Mouse (Mus musculus): Measurements from ENCODE around the gene Gm20388.

Gene Gm20388

GRCm38 (mm10) chr8:122259351-122259750 is 2348.7 kb downstream of the Gm20388 start:
- DNase-seq (ENCODE audit: low spot score in 2 of 2) = peak; percentile 49 to 64

DNA sequence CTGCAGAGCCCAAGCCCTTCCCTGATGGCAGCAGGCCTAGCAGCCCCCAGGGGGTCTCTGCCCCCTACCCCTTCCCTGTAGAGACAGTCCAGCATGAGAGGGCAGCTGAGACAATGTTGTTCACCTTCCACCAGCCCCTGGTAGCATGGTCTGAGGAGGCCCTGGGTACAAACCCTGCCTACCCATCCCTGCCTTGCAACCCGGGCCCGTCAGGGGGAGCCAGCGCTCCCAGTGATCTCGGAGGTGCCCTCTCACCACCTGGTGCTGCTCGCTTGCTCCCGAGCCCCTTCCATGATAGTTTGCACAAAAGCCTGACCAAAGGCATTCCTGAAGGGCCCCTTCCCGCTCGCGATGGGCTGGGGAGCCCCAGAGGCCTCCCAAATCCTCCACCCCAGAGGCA is 2350.1 kb downstream of the Gm20388 start:
- no peak for DNase-seq (ENCODE audit: low spot score in 2 of 2)

- no peak for DNase-seq (ENCODE audit: low spot score in 2 of 2)
These were observed 2352.2 kb downstream of the Gm20388 start for GRCm38 (mm10) chr8:122262835-122263234.

- DNase-seq (ENCODE audit: low spot score in 2 of 2) = no peak
These were observed 2353.6 kb downstream of the Gm20388 start for GRCm38 (mm10) chr8:122264243-122264642.

DNA sequence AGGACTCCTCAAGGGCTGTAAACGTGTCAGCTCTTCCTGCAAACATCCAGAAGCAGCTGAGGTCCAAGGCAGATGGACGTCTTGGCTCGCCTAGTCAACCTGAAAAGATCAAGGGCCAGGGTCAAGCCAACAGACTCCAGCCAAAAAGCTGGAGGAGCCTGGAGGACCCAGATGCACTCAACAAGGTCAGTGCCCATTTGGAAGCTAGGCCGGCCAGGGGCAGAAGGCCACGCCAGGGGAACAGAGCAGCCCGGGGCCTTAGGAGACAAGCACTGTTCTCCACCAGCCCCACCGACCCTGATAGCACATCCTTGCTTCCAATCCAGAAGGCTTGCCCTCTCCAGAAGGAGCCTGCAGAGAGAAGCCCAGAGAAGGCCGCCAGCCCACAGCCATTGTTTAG is 2354.9 kb downstream of the Gm20388 start:
- DNase-seq (ENCODE audit: low spot score in 2 of 2) = no peak

DNA sequence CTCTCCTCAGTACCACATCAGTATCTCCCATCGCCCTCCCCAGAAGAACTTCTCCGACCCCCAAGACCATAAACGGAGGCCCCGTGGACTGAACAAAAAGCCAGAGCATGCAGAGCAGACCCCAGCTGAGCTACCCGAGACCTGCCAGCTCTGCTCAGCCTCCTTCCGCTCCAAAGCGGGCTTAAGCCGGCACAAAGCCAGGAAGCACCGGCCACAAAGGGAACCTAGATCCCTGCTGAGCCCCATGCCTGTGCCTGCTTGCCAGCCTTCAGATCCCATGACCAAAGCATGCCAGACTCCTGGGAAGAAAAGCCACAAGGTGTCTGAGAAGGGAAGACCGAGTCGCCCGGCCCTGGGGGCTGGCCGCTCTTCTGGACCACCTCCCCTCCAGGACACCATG is 2356.2 kb downstream of the Gm20388 start:
- no peak for DNase-seq (ENCODE audit: low spot score in 2 of 2)

- DNase-seq (ENCODE audit: low spot score in 2 of 2) = no peak
These were observed 2358.2 kb downstream of the Gm20388 start for GRCm38 (mm10) chr8:122268861-122269260.

DNA sequence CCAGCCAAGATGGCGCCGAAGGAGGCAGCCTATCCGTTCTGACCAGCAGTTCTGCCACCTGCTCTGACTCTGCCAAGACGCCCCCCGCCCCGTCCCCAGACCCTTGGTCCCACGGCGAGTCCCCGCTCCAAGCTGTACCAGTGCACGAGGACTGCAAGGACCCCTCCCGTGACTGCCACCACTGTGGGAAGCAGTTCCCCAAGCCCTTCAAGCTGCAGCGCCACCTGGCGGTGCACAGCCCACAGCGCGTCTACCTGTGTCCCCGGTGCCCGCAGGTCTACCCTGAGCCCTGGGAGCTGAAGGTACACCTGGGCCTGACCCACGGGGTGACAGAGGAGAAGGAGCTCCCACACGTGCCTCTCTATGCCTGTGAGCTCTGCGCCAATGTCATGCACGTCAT is 2358.8 kb downstream of the Gm20388 start:
- peak; percentile 64 to 78 for DNase-seq (ENCODE audit: low spot score in 2 of 2)

- no peak for DNase-seq (ENCODE audit: low spot score in 2 of 2)
These were observed 2359.9 kb downstream of the Gm20388 start for GRCm38 (mm10) chr8:122270555-122270954.

DNA sequence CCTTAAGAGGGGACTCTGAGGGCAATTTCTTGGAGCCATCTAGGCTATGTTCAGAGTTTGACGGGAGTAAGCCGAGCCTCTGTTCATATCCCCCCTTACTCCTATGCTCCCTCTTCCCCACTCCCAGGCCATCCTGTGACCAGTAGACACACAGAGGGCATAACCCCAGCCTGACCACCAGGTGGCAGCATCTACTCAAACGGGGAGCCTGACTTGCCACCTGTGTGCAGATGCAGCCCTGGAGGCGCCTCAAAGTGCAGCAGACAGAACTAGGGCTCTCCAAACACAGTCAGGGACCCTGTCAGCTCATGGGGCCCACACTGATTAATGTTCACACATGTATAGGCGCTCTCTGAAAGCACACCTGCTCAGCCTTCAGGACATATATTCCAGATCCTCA is 2362.5 kb downstream of the Gm20388 start:
- DNase-seq (ENCODE audit: low spot score in 2 of 2) = peak; percentile 76 to 86

GRCm38 (mm10) chr8:122273826-122274225 is 2363.2 kb downstream of the Gm20388 start:
- no peak for DNase-seq (ENCODE audit: low spot score in 2 of 2)

- DNase-seq (ENCODE audit: low spot score in 2 of 2) = no peak
These were observed 2364.2 kb downstream of the Gm20388 start for GRCm38 (mm10) chr8:122274651-122275391.

DNA sequence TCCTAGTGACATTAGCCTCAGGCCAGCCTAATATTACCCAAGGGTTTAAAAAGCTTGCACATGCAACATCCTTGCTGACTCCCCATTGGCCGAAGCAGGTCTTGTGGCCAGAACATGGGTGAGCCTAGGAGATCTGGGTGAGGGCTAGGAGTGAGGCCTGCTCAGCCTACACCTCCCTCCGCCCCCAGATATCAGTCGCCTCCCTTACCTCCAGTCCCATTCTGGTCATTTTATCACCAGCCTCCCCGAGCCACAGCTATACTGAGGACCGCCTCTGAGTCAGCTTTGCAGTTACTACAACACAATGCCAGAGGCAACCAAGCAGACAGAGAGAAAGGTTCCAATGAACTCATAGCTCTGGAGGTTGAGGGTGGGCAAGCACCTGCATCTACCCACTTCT is 2365.7 kb downstream of the Gm20388 start:
- no peak for DNase-seq (ENCODE audit: low spot score in 2 of 2)

- DNase-seq (ENCODE audit: low spot score in 2 of 2) = no peak
These were observed 2366.8 kb downstream of the Gm20388 start for GRCm38 (mm10) chr8:122277204-122277995.

DNA sequence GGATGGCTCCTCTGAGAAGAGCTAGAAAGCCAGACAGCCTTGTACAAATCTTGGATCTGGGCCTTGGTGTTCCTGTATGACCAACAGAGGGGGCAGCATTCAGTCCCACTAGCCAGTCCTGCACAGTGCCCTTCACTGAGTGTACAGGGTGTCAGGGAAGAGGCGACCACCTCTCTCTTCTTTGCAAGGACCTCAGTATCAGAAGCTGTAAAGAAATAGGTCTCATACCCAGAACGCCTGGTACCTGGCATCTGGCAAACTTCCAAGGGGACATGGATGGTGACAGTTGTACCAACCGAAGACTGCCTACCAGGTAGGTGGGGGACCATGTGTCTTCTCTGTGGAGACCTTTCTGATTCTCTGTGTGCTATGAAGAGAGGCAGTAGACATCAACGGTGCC is 2369.5 kb downstream of the Gm20388 start:
- no peak for DNase-seq (ENCODE audit: low spot score in 2 of 2)

GRCm38 (mm10) chr8:122280588-122281316 is 2370.1 kb downstream of the Gm20388 start:
- no peak for DNase-seq (ENCODE audit: low spot score in 2 of 2)

GRCm38 (mm10) chr8:122281317-122282034 is 2370.8 kb downstream of the Gm20388 start:
- peak; percentile 100 for DNase-seq (ENCODE audit: low spot score in 2 of 2)

DNA sequence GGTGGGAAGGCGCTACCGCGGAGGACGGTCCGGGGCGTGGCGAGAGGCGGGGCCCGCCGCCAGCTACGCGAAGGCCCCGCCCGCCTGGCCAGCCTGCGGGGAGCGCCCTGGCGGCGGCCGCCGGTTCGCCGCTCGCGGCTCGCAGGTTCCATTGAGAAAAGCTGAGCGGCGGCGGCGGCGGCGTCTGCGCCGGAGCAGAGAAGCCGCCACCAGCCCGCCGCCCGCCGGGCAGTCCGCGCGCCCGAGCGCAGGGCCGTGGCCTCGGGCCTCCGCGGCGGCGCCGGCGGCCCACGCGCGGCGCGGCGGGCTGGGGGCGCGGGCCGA is 2371.4 kb downstream of the Gm20388 start, which contains the start of gene Zfpm1:
Gene Zfpm1 (plus strand): TSS at position 107 of the 324 bp plus-strand sequence.
- DNase-seq (ENCODE audit: low spot score in 2 of 2) = no peak

DNA sequence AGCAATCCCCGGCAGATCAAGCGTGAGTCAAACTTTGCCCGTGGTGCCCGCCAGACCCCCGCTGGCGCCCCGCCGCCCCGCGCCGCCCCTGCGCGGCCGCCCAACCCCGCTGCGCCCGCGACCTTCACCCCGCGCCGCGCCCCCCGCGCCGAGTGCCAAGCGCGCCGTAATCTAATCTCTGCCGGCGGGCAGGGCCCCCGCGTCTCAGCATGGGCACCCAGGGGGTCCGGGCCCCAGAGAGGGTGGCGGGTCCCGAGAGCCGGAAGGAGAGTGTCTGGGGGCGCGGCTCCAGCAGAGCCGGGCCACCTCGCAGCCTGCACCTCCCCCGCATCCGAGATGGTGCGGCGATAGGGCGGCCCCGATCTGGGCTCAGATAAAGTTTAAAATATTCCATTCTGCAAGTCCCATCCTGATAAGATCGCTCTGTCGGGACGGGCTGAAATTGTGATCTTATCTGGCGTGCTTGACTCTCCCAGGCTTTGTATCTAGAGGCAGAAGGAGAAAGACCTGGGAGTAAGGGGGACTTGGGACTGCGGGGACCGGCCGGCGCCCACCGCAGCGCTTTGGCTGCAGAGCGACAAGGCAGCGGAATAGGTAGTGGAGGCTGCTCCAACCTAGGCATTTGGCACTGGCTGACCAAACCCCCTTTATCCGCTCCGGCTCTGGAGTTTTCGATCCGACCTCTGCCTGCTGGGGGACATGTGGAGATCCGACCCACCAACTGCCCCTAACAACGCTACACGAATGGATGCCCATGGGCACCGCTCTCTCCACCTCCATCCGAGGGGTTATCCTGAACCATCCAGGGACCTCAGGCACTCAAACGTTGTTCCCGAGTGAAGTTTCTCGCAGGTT is 2372.1 kb downstream of the Gm20388 start:
- peak in 1 of 2 experiments; percentile 46 for DNase-seq (ENCODE audit: low spot score in 2 of 2)

GRCm38 (mm10) chr8:122283356-122284202 is 2372.9 kb downstream of the Gm20388 start:
- DNase-seq (ENCODE audit: low spot score in 2 of 2) = peak in 1 of 2 experiments; percentile 46
